Mouse (Mus musculus) T-helper 1 cell (primary cell): ENCODE data around the gene Plcb1.
"Not testable (repeated sequence)": the region's sequence is repeated elsewhere in the genome, so short reads cannot be mapped to it uniquely, and the experiment has no call there.

Experiments
- in situ Hi-C: fragments of 300-600 bp; cut with MboI, MseI; formaldehyde crosslinking; loops from one replicate; pipeline ENCODE4 v1.15.1; 2025; ENCODE audit warnings: high pct_unique_total_duplicates

Plcb1 gene

GRCm38 (mm10) chr2:134968380-134968779, 182.5 kb downstream of the Plcb1 start:
- in situ Hi-C loops: no loop called here

GRCm38 (mm10) chr2:134972376-134972775, 186.5 kb downstream of the Plcb1 start:
- in situ Hi-C loops: loop anchor here (10.0 kb wide), 1 partner anchor 1088 kb away; no protein-coding TSS in a partner anchor

- in situ Hi-C loops: loop anchor here (5.0 to 10.0 kb wide), 2 partner anchors 78 to 1090 kb away; no protein-coding TSS in a partner anchor
Observed at GRCm38 (mm10) chr2:134974711-134975110, 188.8 kb downstream of the Plcb1 start.

GRCm38 (mm10) chr2:134976796-134977330, 191.0 kb downstream of the Plcb1 start:
- in situ Hi-C loops: loop anchor here (5.0 to 10.0 kb wide), 2 partner anchors 75 to 1092 kb away; no protein-coding TSS in a partner anchor

- in situ Hi-C loops: loop anchor here (5.0 to 10.0 kb wide), 2 partner anchors 75 to 1093 kb away; no protein-coding TSS in a partner anchor
Observed at GRCm38 (mm10) chr2:134977641-134978040, 191.8 kb downstream of the Plcb1 start.

GRCm38 (mm10) chr2:134981394-134981793, 195.5 kb downstream of the Plcb1 start:
- in situ Hi-C loops: loop anchor here (10.0 kb wide), 1 partner anchor 1123 kb away; no protein-coding TSS in a partner anchor

GRCm38 (mm10) chr2:134984884-134985283, 199.0 kb downstream of the Plcb1 start:
- in situ Hi-C loops: loop anchor here (10.0 kb wide), 1 partner anchor 1120 kb away; no protein-coding TSS in a partner anchor

GRCm38 (mm10) chr2:134987978-134988377, 202.1 kb downstream of the Plcb1 start:
- in situ Hi-C loops: loop anchor here (10.0 kb wide), 1 partner anchor 1117 kb away; no protein-coding TSS in a partner anchor

- in situ Hi-C loops: loop anchor here (10.0 kb wide), 1 partner anchor 1115 kb away; no protein-coding TSS in a partner anchor
Observed at GRCm38 (mm10) chr2:134989650-134990292, 203.9 kb downstream of the Plcb1 start.

- in situ Hi-C loops: no loop called here
Observed at GRCm38 (mm10) chr2:135007134-135007533, 221.3 kb downstream of the Plcb1 start.

- in situ Hi-C loops: not testable (repeated sequence)
Observed at GRCm38 (mm10) chr2:135007885-135008284, 222.0 kb downstream of the Plcb1 start.

- in situ Hi-C loops: no loop called here
Observed at GRCm38 (mm10) chr2:135010371-135010770, 224.5 kb downstream of the Plcb1 start.

GRCm38 (mm10) chr2:135015501-135015900, 229.6 kb downstream of the Plcb1 start:
- in situ Hi-C loops: no loop called here

- in situ Hi-C loops: no loop called here
Observed at GRCm38 (mm10) chr2:135018275-135018674, 232.4 kb downstream of the Plcb1 start.

GRCm38 (mm10) chr2:135018708-135019107, 232.8 kb downstream of the Plcb1 start:
- in situ Hi-C loops: no loop called here

- in situ Hi-C loops: no loop called here
Observed at GRCm38 (mm10) chr2:135019588-135019987, 233.7 kb downstream of the Plcb1 start.

- in situ Hi-C loops: no loop called here
Observed at GRCm38 (mm10) chr2:135029288-135029687, 243.4 kb downstream of the Plcb1 start.

GRCm38 (mm10) chr2:135029700-135030099, 243.8 kb downstream of the Plcb1 start:
- in situ Hi-C loops: no loop called here

GRCm38 (mm10) chr2:135035640-135036260, 249.9 kb downstream of the Plcb1 start:
- in situ Hi-C loops: no loop called here

GRCm38 (mm10) chr2:135048791-135049190, 262.9 kb downstream of the Plcb1 start:
- in situ Hi-C loops: no loop called here

- in situ Hi-C loops: no loop called here
Observed at GRCm38 (mm10) chr2:135049283-135049682, 263.4 kb downstream of the Plcb1 start.

GRCm38 (mm10) chr2:135051540-135052288, 265.8 kb downstream of the Plcb1 start:
- in situ Hi-C loops: loop anchor here (5.0 kb wide), 1 partner anchor 74 kb away; no protein-coding TSS in a partner anchor
